Mouse (Mus musculus) hematopoietic multipotent progenitor cell, adult 10-12 weeks (in vitro differentiated cells): ENCODE data around the gene Grb10. TPM values are rescaled to one million over a fixed set of nuclear protein-coding genes. Genes with fewer than 3 reads are reported as not detected.

ENCODE experiments used
- polyA plus RNA-seq: library from polyadenylated mRNA; stranded (reverse); fragments of >175 nt; gene quantifications from 2 replicates; pipeline ENCODE4 v1.2.3, GENCODE M21; 2012; ENCODE audit warnings: low replicate concordance

Grb10 gene
- 0.15 and 5.4 TPM in 2 replicates for polyA plus RNA-seq

DNA sequence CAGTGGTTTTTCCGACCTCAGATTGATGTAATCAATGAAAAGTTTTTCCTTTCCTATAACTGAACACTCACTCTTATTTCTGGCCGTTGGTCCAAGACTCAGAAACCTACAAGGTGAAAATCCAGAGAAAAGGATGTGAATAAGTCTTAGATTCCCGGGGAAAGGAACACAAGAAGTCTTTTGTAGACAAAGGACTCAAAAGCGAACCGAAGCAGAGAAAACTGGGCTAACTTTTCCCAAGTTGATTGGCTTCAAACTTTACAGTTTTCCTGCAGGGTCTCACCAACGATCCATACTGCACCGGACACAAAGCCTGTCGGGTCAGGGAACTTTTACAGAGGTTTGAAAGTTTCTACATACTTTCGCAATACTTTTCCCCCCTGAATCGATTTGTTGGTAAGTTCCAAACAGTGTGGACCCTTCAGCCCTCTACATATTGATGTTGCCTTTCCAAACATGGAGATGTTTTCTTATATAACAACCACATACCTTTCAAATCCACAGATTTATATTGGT is at the start of gene Grb10:
Gene Grb10 (minus strand): TSS at position 214 of the 516 bp plus-strand sequence.

DNA sequence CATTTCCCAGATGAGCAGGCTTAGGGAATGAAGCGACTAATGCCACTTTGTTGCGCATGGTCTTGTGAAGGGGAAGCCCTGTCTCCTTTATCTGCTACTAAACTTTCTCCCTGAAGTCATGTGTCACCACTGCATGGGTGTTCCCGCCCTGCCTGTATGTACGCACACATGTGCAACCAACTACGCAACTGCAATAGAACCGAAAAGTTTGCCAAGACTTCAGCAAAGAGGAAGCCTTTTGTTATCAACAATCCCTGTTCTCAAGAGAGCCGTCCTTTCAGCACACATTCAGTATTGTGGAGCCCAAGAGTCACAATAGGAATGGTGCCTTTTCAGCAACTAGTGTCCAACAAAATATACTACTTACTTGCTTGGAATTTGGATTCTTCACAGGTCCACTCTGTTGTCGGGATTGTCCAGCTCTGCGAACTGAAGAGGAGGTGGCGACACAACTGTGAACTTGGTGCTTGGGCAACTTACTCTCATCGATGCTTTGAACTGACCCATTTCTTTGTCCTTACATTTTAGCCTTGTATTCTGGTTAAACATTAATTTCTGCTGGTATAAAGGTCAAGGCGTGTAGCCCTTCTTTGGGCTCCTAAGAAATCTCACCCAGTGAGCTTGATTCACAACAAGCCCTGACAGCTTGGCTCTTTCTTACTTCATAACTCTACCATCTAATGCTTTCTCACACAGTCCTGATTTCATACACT is 140.7 kb downstream of the Grb10 start, which contains the start of gene Ddc:
Gene Ddc (minus strand): TSS at position 500 of the 713 bp plus-strand sequence.

Other genes starting within 250 kb of the Grb10 start
- 0.04 and 0.73 TPM in 2 replicates for gene Fignl1, start 229.7 kb downstream of the Grb10 start, polyA plus RNA-seq
- gene Ddc, start 140.5 kb downstream of the Grb10 start, polyA plus RNA-seq, result 0.79 TPM in 1 of 2 replicates, not detected in the other